Mouse (Mus musculus) stomach, embryonic 15.5 days (tissue): Measurements from ENCODE around the gene Rabepk. TPM values are rescaled to one million over a fixed set of nuclear protein-coding genes. Genes with fewer than 3 reads are reported as not detected.
A peak's percentile ranks its signal among the peaks of the same experiment; 100 is the strongest.
"Not testable (repeated sequence)": the region's sequence is repeated elsewhere in the genome, so short reads cannot be mapped to it uniquely, and the experiment has no call there.

ENCODE experiments used
- ATAC-seq: fragments of 200-750 bp; cut with Nextera tagmentation; 2 replicates; pipeline ENCODE4 v1.8.0; 2017; ENCODE audit warnings: low read depth, moderate number of reproducible peaks, moderate TSS enrichment; ENCODE audit not compliant: insufficient read depth, low FRiP score
- H3K27ac ChIP-seq: fragments of 300-500 bp; sonication (generic); 2 replicates; pipeline ENCODE4 v1.5.1; 2015; ENCODE audit warnings: mild to moderate bottlenecking, inconsistent platforms
- H3K27me3 ChIP-seq: fragments of 300-500 bp; sonication (generic); replicated peaks from 2 replicates; pipeline ENCODE4 v1.6.1; 2015; ENCODE audit warnings: inconsistent platforms
- H3K36me3 ChIP-seq: fragments of 300-500 bp; sonication (generic); 2 replicates; pipeline ENCODE4 v1.6.1; 2015; ENCODE audit warnings: inconsistent platforms
- H3K4me1 ChIP-seq: fragments of 300-500 bp; sonication (generic); 2 replicates; pipeline ENCODE4 v1.6.1; 2015; ENCODE audit warnings: inconsistent platforms
- H3K4me2 ChIP-seq: fragments of 300-500 bp; sonication (generic); 2 replicates; pipeline ENCODE4 v1.6.1; 2015; ENCODE audit warnings: mild to moderate bottlenecking, inconsistent platforms
- H3K4me3 ChIP-seq: fragments of 300-500 bp; sonication (generic); replicated peaks from 2 replicates; pipeline ENCODE4 v1.5.1; 2015; ENCODE audit warnings: inconsistent platforms
- H3K9ac ChIP-seq: fragments of 300-500 bp; sonication (generic); 2 replicates; pipeline ENCODE4 v1.6.1; 2015; ENCODE audit warnings: inconsistent platforms
- H3K9me3 ChIP-seq: fragments of 300-500 bp; sonication (generic); 2 replicates; pipeline ENCODE4 v1.6.1; 2016; ENCODE audit warnings: inconsistent platforms
- WGBS: fragments of 180-500 bp; shearing (Covaris S2); methylation state at CpG from one replicate; pipeline ENCODE4 v1.1.7; 2015; 5-methylcytosine and 5-hydroxymethylcytosine counted together
- polyA plus RNA-seq: library from polyadenylated mRNA; unstranded; fragments of >200 nt; fragmentation: Nextera tagmentation; extraction: Ambion mirVana; gene quantifications from 2 replicates; pipeline ENCODE4 v1.2.1, GENCODE M21; 2015

The Rabepk gene
- polyA plus RNA-seq, 1 experiment from 2014 or later: 43.9 TPM

DNA sequence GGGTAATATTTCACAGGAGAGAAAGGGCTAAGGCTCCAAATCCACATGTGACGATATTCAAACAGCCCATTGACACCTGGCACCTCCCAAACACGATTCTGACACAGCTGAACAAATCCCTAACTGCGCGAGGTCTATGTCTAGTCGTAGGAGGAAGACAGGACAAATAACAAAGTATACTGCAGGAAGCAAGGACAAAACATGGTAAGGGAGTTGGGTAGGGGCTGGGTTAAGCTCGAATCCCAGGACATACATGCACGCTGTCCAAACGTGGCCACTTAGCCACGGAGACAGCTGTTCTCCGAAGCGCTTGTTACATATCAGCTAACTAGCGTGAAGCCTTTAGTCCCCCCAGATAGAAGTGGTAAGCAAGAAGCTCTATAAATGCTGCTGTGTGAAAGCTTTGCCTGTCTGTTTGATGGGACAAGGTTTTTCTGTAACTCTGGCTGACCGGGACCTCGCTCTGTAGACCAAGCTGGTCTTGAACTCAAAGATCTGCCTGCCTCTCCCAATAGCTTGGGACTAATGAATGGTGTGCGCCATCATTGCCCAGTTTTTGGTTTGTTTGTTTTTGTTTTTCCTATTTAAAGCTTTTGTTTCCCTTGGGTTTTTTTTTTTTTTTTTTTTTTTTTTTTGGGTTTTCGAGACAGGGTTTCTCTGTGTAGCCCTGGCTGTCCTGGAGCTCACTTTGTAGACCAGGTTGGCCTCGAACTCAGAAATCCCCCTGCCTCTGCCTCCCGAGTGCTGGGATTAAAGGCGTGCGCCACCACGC, 26.9 kb upstream of the Rabepk start:
- Histone ChIP-seq H3K9ac (peak overlapping the region; percentile 98), H3K9me3 (no peaks in the 10 kb centered on the region), H3K4me2 (peak overlapping the region; percentile 83), H3K4me3 (peak overlapping the region; percentile 89), H3K27ac (peak overlapping the region; percentile 76), H3K27me3 (no peaks in the 10 kb centered on the region), H3K36me3 (peaks cover 5% of the 10 kb centered on the region; the same call in 1 of the 2 replicates), H3K4me1 (peaks cover 3% of the 10 kb centered on the region; the same call in 1 of the 2 replicates)
- whole genome bisulfite sequencing: 33% methylated on average over 20 of the region's 21 CpGs
- ATAC-seq: peak; percentile 12; the same call in 1 of the 2 replicates

- WGBS: under 1% methylated on average over 54 of the region's 57 CpGs
- Histone ChIP-seq H3K4me3 (peak within 1 kb of the TSS; percentile 89), H3K4me1 (peaks cover 3% of the 10 kb centered on the region; the same call in 1 of the 2 replicates), H3K9ac (peak within 1 kb of the TSS; percentile 98), H3K36me3 (peaks cover 9% of the 10 kb centered on the region; the same call in 1 of the 2 replicates), H3K4me2 (peak within 1 kb of the TSS; percentile 83), H3K27ac (peak within 1 kb of the TSS; percentile 76), H3K27me3 (no peaks in the 10 kb centered on the region), H3K9me3 (no peaks in the 10 kb centered on the region)
- ATAC-seq: peak; percentile 98
Measured at GRCm38 (mm10) chr2:34825827-34826459, 26.2 kb upstream of the Rabepk start, which contains the start of gene Fbxw2. TSS of gene Fbxw2 (minus strand) at chr2:34826311.

GRCm38 (mm10) chr2:34818492-34818891, 18.8 kb upstream of the Rabepk start:
- ATAC-seq: no peak

DNA sequence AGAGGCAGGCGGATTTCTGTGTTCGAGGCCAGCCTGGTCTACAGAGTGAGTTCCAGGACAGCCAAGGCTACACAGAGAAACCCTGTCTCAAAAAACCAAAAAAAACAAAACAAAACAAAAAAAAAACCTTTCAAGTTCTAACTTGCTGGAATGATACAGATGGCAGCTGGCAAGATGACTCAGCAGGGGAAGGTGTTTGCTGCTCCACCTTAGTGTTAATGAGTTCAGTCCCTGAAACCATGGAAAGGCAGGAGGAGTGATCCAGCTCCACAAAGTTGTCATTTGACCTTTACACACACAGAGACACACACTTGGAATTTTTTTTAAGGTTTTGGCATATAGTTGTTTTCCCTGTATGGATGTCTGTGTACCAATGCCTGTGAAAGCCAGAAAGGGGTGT, 16.2 kb upstream of the Rabepk start:
- H3K4me3 ChIP-seq, ATAC-seq, H3K9me3 ChIP-seq, H3K9ac ChIP-seq, H3K27me3 ChIP-seq, H3K4me1 ChIP-seq, H3K4me2 ChIP-seq, H3K27ac ChIP-seq: not testable (repeated sequence)
- H3K36me3 ChIP-seq: peaks cover 34% of the 10 kb centered on the region
- 94% methylated on average over 2 of the region's 2 CpGs for WGBS

More at GRCm38 (mm10) chr2:34818492-34818891, 18.8 kb upstream of the Rabepk start:
- Histone ChIP-seq H3K9ac (no peak overlapping the region), H3K9me3 (no peaks in the 10 kb centered on the region), H3K4me3 (no peak overlapping the region), H3K36me3 (peaks cover 30% of the 10 kb centered on the region), H3K27ac (no peak overlapping the region), H3K4me2 (no peak overlapping the region), H3K27me3 (no peaks in the 10 kb centered on the region), H3K4me1 (no peaks in the 10 kb centered on the region)
- WGBS: 90% methylated on average over 2 of the region's 2 CpGs

DNA sequence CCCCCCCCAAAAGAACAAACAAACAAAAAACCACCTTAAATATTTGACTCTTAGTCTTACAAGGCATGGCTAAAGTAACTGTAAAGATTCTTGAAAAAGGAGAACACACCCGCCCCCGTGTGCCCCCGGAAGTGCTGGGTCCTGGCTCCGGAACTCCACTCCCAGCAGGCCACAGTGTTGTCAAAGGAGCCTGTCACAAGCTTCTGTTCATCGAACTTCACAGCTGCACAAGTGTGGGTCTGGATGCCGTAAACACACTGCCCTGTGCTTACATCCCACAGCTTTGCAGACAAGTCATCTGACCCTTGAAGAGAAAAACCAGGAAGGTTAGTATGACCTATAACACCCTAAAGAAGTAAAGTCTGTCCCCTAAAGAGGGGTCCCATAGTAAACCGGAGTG, 13.0 kb upstream of the Rabepk start:
- no peaks in the 10 kb centered on the region for H3K4me1 ChIP-seq
- no peak overlapping the region for H3K9ac ChIP-seq
- no peaks in the 10 kb centered on the region for H3K27me3 ChIP-seq
- H3K27ac ChIP-seq: no peak overlapping the region
- H3K4me3 ChIP-seq: no peak overlapping the region
- ATAC-seq: no peak
- no peak overlapping the region for H3K4me2 ChIP-seq
- H3K9me3 ChIP-seq: no peaks in the 10 kb centered on the region
- WGBS: 85% methylated on average over 7 of the region's 7 CpGs
- peaks cover 33% of the 10 kb centered on the region for H3K36me3 ChIP-seq

GRCm38 (mm10) chr2:34810775-34811174, 11.1 kb upstream of the Rabepk start:
- H3K36me3 ChIP-seq: peaks cover 29% of the 10 kb centered on the region
- H3K4me2 ChIP-seq: no peak overlapping the region
- 87% methylated on average over 3 of the region's 3 CpGs for WGBS
- H3K9me3 ChIP-seq: no peaks in the 10 kb centered on the region
- no peaks in the 10 kb centered on the region; the same call in 1 of the 2 replicates for H3K4me1 ChIP-seq
- no peak overlapping the region for H3K27ac ChIP-seq
- ATAC-seq: no peak
- no peak overlapping the region for H3K4me3 ChIP-seq
- no peaks in the 10 kb centered on the region for H3K27me3 ChIP-seq
- no peak overlapping the region for H3K9ac ChIP-seq

DNA sequence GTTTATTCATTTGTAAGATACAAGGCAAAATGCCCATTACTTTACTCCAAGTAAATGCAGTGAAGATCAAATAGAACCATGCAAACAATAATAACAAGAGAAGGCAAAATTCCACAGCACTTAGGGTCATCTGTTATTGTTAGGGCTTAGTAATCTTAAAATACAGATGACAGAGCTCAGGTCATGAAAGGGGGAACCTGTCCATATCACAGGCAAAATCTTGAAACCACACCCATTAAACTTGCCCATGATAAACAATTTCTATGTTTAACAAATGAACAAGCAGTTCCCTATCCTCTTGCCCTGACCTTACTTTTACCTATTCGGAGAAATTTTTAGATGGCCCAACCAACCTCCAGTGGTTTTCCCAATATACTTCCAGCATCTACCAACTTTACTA, 9.9 kb upstream of the Rabepk start:
- Histone ChIP-seq H3K27ac (no peak overlapping the region), H3K36me3 (peaks cover 22% of the 10 kb centered on the region), H3K4me3 (no peak overlapping the region), H3K4me1 (no peaks in the 10 kb centered on the region; the same call in 1 of the 2 replicates), H3K9me3 (no peaks in the 10 kb centered on the region), H3K27me3 (no peaks in the 10 kb centered on the region), H3K4me2 (no peak overlapping the region), H3K9ac (no peak overlapping the region)
- no peak for ATAC-seq
- WGBS: 69% methylated on average over 1 of the region's 1 CpGs

- H3K36me3 ChIP-seq: peaks cover 12% of the 10 kb centered on the region
- H3K4me1 ChIP-seq: peaks cover 11% of the 10 kb centered on the region
- H3K27ac ChIP-seq: no peak overlapping the region
- no peak for ATAC-seq
- H3K27me3 ChIP-seq: no peaks in the 10 kb centered on the region
- no peak overlapping the region for H3K4me2 ChIP-seq
- H3K9ac ChIP-seq: no peak overlapping the region
- no peak overlapping the region for H3K4me3 ChIP-seq
- WGBS: 69% methylated on average over 2 of the region's 2 CpGs
- H3K9me3 ChIP-seq: no peaks in the 10 kb centered on the region
Measured at GRCm38 (mm10) chr2:34808057-34808456, 8.3 kb upstream of the Rabepk start.

DNA sequence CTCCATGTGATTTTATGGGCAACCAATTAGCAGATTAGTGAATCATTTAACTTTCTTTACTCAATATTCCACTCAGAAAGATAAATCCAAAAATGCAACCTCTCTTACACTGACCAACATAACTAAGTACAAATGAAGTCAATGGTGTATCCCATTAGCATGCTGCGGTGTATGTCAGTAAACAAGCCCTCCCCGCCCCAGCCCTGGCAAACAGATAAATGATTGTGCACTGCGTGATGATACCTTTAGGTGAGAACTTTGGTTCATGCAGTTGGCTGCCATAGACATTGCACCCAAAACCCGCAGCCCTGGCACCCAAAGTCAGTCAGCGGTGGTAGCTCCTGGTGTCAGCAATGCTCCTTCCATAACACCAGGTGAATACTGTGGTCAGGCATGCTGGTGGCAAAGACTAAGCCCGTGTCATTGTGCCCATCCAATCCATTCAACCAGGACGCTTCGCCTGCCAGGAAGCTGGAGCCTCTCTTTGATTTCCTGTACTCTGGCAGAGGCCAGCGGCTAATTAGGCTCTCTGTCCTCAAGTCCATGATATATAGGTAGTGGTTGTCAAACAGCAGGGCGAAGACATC, 5.7 kb upstream of the Rabepk start:
- WGBS: 86% methylated on average over 10 of the region's 10 CpGs
- no peak overlapping the region for H3K27ac ChIP-seq
- peaks cover 11% of the 10 kb centered on the region for H3K4me1 ChIP-seq
- H3K27me3 ChIP-seq: no peaks in the 10 kb centered on the region
- H3K9me3 ChIP-seq: no peaks in the 10 kb centered on the region
- H3K36me3 ChIP-seq: peaks cover 3% of the 10 kb centered on the region; the same call in 1 of the 2 replicates
- ATAC-seq: no peak
- no peak overlapping the region for H3K9ac ChIP-seq
- H3K4me2 ChIP-seq: no peak overlapping the region
- no peak overlapping the region for H3K4me3 ChIP-seq

- H3K4me3 ChIP-seq: no peak overlapping the region
- H3K4me1 ChIP-seq: peaks cover 11% of the 10 kb centered on the region
- 67% methylated on average over 1 of the region's 1 CpGs for WGBS
- no peaks in the 10 kb centered on the region for H3K27me3 ChIP-seq
- no peaks in the 10 kb centered on the region for H3K9me3 ChIP-seq
- no peak overlapping the region for H3K27ac ChIP-seq
- no peak for ATAC-seq
- peaks cover 3% of the 10 kb centered on the region; the same call in 1 of the 2 replicates for H3K36me3 ChIP-seq
- no peak overlapping the region for H3K4me2 ChIP-seq
- H3K9ac ChIP-seq: no peak overlapping the region
Measured at GRCm38 (mm10) chr2:34804815-34805214, 5.1 kb upstream of the Rabepk start.

DNA sequence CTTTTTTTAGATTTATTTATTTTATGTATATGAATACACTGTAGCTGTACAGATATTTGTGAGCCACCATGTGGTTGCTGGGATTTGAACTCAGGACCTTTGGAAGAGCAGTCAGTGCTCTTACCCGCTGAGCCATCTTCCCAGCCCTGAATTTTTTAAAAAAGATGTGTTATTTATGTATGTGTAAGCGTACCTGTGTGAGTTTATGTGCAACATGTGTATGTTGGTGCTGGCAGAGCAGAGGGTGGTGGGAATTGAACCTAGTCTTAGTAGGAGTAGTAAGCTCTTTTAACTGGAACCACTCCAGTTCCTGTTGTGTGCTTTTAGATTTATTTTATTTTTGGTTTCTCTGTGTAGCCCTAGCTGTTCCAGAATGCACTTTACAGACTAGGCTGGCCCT, 4.5 kb upstream of the Rabepk start:
- peak overlapping the region; percentile 46; the same call in 1 of the 2 replicates for H3K4me2 ChIP-seq
- no peak overlapping the region for H3K27ac ChIP-seq
- H3K4me1 ChIP-seq: peaks cover 11% of the 10 kb centered on the region
- H3K9me3 ChIP-seq: no peaks in the 10 kb centered on the region
- 88% methylated on average over 2 of the region's 2 CpGs for WGBS
- ATAC-seq: no peak
- peaks cover under 1% of the 10 kb centered on the region; the same call in 1 of the 2 replicates for H3K36me3 ChIP-seq
- no peak overlapping the region for H3K9ac ChIP-seq
- H3K4me3 ChIP-seq: no peak overlapping the region
- no peaks in the 10 kb centered on the region for H3K27me3 ChIP-seq

DNA sequence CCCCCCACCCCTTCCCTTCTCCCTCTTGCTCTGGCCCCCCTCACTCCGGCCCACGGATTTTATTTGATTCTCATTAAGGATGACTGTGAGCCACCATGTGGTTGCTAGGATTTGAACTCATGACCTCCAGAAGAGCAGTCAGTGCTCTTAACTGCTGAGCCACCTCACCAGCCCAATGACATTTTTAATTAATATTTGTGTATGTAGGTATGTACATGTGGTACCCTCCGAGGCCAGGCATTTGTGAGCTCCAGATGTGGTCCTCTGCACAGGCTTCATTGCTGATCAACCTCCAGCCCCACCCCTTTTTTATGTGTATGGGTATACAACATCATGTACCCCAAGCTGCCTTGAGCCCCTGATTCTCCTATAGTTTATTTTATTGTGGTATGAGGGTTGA, 4.0 kb upstream of the Rabepk start:
- Histone ChIP-seq H3K4me3 (peak overlapping the region; percentile 14; the same call in 1 of the 2 replicates), H3K27ac (no peak overlapping the region), H3K9me3 (no peaks in the 10 kb centered on the region), H3K27me3 (no peaks in the 10 kb centered on the region), H3K4me1 (peaks cover 14% of the 10 kb centered on the region), H3K4me2 (peak overlapping the region; percentile 46), H3K36me3 (no peaks in the 10 kb centered on the region; the same call in 1 of the 2 replicates), H3K9ac (no peak overlapping the region)
- WGBS: 73% methylated on average over 3 of the region's 3 CpGs
- no peak for ATAC-seq
